Mouse (Mus musculus) naive thymus-derived CD4-positive, alpha-beta T cell, adult 2 months (primary cell): ENCODE measurements around the gene Slc44a5.
"Not testable (repeated sequence)": the region's sequence is repeated elsewhere in the genome, so short reads cannot be mapped to it uniquely, and the experiment has no call there.

Experiments
- DNase-seq: peaks from one replicate; pipeline ENCODE4 v3.0.0-alpha.2; 2011; ENCODE audit warnings: low read depth

The Slc44a5 gene

GRCm38 (mm10) chr3:154101671-154102070 lies 128.4 kb downstream of the Slc44a5 start:
- no peak for DNase-seq

DNA sequence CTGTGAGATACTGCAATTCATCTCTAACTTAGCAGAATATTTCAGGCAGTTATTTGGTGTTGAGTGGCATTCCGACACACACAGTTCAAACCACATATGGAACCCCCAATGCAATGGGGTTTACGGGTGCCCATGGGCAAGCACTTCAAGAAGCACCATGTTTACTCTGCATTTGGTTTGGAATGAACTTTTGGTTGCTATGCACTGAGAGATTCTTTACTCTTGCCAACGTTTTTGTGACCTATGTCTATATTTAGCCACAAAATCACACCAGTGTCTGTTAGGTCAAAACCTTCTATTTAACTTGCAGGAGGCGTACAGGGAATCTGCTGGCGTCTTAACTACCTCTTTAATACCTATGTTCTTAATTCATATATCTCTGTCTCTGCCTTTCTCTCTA lies 137.3 kb downstream of the Slc44a5 start:
- no peak for DNase-seq

DNA sequence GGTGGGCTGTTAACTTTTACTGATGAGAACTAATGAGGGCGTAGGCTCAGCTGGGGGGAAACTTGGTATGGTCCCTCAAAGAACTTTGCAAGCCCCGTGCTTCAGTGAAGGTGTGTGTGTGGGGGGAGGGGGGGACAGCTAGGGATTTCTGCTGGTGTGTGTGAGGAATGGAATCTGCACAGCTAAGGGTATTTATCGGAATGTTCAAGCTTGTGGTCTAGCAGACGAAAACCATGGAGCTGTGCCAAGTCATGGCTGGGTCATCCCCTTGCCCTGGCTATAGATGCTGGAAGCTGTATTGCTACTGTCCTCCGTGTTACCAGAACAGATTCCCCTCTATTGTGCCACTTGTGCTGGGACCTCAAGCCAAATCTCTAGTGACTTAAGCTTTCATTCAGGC lies 138.0 kb downstream of the Slc44a5 start:
- DNase-seq = no peak

- DNase-seq = no peak
Measured at GRCm38 (mm10) chr3:154114991-154115390, 141.8 kb downstream of the Slc44a5 start.

DNA sequence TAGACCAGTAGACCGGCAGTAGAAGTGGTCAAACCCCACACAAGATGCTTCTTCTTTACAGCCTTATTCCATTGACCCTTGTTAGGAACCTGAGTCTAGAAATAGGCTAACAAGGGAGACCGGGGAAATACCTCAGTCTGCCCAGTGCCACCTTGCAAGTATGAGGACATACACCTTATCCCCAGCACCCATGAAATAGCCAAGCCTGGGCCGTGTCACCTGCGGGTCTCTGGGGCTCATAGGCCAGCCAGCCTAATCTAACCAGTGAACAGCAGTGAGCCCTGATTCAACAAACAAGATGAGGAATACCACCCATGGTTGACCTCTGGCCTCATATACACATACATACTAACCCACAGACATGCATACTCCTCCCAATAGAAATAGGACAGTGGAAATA lies 142.2 kb downstream of the Slc44a5 start:
- no peak for DNase-seq

DNA sequence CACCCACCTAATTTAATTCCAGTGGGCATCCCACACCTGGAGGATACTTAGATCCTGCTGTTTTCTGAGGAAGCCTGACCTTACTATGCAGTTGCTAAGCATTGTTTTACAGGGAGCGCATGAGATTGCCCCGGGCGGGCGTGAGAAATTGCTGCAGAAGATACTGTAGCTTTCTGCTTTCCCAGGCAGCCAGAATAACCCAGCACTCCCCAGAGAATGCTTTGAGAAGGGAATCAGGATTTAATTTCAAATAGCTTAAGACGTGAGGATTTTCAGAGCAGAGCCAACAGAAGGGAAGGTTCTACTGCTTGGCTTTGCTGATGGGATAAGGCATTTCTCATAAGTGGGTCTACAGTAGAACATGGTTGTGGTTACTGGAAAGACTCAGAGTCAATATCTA lies 142.8 kb downstream of the Slc44a5 start:
- DNase-seq = no peak

- DNase-seq = no peak
Measured at GRCm38 (mm10) chr3:154118992-154119603, 145.9 kb downstream of the Slc44a5 start.

DNA sequence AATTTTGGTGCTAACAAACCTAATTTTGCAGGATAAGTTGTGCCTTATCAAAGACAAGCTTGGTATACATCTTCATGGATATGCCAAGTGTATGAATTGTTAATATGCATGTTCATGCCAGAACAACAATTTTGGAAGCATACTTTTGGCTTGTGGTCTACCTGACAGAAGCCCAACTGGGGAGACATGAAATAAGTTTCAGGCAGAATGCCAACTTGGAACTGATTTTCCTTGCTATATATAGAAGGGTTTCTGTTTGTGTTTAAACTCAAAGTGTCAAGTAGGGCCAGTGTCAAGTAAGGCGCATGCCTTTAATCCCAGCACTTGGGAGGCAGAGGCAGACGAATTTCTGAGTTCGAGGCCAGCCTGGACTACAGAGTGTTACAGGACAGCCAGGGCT lies 149.3 kb downstream of the Slc44a5 start:
- no peak for DNase-seq

- DNase-seq = no peak
Measured at GRCm38 (mm10) chr3:154124890-154125575, 151.8 kb downstream of the Slc44a5 start.

DNA sequence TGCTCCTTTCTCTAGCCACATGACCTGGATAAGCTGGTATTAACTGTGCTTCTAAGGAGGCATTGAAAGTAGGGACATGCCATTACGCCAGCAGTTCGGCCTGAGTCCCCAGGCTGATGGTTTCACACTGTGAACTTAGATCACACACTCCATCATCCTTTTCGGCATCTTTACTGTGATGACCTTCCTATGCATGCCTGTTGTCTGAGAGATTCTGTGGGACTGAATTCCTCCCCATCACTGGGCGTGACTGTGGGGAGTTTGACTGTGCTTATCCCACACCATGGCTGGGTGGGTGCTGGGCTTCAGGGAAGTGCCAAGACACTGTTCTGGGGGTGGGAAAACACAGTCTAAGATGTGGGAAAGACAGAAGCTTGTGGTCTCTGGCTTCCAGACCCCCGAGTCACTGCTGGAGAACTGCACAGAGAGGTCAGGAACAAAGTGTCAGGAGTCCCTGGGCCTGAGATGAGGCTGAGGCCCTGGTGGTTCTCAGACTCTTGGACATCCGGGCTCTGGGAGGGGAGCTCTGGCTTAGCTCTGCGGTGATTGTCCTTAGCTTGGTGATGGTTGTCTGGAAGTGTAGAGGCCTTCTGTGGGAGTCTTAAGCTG lies 152.6 kb downstream of the Slc44a5 start:
- DNase-seq = no peak

- DNase-seq = no peak
Measured at GRCm38 (mm10) chr3:154127246-154127645, 154.0 kb downstream of the Slc44a5 start.

DNA sequence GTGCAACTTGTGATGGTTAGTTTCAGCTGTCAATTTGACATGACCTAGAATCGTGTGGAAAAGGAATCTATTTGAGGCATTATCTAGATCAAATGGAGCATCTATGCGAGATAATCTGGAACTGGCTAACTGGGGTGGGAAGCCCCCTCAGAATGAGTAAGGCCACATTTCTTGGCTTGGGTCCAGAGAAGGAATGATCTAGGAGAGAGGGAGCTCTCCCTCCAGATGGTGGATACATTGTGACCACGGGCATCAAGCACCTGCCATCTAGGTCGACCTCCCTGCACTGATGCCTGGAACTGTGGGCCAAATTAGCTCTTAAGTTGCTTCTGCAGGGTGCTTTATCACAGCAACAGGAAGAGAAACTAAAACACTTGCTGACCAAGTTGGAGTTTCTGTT lies 155.8 kb downstream of the Slc44a5 start:
- no peak for DNase-seq

- no peak for DNase-seq
Measured at GRCm38 (mm10) chr3:154130431-154131114, 157.3 kb downstream of the Slc44a5 start.

GRCm38 (mm10) chr3:154133986-154134385 lies 160.8 kb downstream of the Slc44a5 start:
- DNase-seq = no peak

GRCm38 (mm10) chr3:154134701-154135100 lies 161.5 kb downstream of the Slc44a5 start:
- no peak for DNase-seq

GRCm38 (mm10) chr3:154136501-154136900 lies 163.3 kb downstream of the Slc44a5 start:
- DNase-seq = no peak

DNA sequence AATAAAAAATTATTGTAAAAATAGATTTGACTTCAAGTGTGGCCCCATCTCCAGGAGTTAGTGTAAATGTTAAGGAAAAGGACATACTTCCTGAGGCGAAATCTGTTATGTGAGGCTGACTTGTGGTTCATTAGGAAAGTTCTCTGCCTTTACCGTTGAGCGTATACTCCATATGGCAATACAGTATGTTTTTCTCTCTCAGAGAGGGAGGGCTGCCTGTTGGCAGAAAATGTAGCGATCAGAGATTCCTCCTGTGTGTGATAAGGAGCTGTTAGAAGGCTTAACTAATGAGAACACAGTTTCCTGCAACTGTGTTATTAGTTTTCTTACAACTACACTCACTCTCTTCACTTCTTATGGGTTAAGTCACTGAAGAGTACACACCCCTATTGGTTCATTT lies 168.1 kb downstream of the Slc44a5 start:
- DNase-seq = no peak

DNA sequence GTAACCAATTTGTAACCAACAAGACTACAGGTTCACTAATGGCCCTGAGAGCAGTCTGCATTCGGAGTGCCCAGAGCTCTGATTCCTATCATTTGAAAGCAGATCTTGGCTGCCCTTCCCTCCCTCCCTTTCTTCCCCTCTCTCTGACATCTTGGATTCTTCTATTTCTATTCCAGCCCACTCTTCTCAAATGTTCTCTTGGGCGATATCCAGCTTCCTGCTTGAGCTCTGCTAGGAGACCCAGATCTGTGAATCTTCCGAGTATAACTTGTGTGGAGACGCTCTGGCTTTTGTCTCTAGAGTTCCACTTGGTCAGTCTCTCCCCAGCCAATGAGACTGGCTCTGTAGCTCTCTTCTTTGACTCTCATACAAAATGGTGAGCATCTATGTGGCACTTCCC lies 169.4 kb downstream of the Slc44a5 start:
- DNase-seq = no peak

DNA sequence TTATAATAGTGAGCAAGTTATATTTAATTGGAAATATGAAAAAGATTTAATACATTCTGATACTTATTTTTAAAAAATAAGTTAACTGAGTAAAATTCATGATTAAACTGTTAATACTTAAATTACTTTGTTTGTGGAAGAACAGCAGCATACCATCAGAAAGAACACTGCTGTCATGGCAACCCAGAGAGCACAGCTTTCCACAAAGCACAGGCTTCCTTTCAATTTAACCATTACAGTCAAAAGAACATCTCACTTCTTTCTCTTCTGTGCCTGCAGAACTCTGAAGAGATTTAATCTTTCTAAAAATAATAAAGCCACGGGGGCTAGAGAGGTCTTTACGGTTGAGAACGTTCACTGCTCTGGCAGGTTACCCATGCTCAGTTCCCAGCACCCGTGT lies 172.5 kb downstream of the Slc44a5 start:
- no peak for DNase-seq

GRCm38 (mm10) chr3:154149778-154150177 lies 176.5 kb downstream of the Slc44a5 start:
- no peak for DNase-seq

GRCm38 (mm10) chr3:154153541-154153940 lies 180.3 kb downstream of the Slc44a5 start:
- not testable (repeated sequence) for DNase-seq

- DNase-seq = no peak
Measured at GRCm38 (mm10) chr3:154165882-154166281, 192.6 kb downstream of the Slc44a5 start.
